Mouse (Mus musculus) embryo, embryonic 11 days (tissue): ENCODE results near the gene Fem1a.

Experiments
- DNase-seq: peaks from one replicate; pipeline ENCODE4 v3.0.0-alpha.2; 2015

The Fem1a gene

GRCm38 (mm10) chr17:56281193-56281592 lies 24.6 kb downstream of the Fem1a start:
- no peak for DNase-seq

GRCm38 (mm10) chr17:56282802-56283201 lies 26.2 kb downstream of the Fem1a start:
- DNase-seq = no peak

GRCm38 (mm10) chr17:56283316-56283715 lies 26.7 kb downstream of the Fem1a start:
- no peak for DNase-seq

GRCm38 (mm10) chr17:56285995-56286394 lies 29.4 kb downstream of the Fem1a start:
- no peak for DNase-seq

- DNase-seq = peak; percentile 26
Observed at GRCm38 (mm10) chr17:56287830-56288229, 31.2 kb downstream of the Fem1a start.

DNA sequence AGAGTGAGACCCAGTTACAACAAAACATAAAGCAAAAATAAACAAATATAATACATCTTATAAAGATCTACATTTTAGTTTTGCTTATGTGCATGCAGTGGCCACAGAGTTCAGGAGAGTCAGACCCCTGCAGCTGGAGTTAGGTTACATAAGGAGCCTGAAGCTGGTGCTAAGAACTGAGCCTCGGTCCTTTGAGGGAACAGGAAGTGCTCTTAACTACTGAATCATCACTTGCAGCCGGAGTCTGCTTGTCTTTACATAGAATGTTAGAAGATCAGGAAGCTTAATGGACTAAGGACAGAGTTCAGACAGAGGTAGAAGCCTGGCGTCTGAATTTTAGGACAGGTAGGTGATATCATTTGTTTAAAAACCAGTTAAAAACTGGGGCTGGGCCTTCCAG lies 32.3 kb downstream of the Fem1a start:
- no peak for DNase-seq

GRCm38 (mm10) chr17:56289371-56290331 lies 33.0 kb downstream of the Fem1a start:
- peak; percentile 83 for DNase-seq

GRCm38 (mm10) chr17:56290388-56291170 lies 34.0 kb downstream of the Fem1a start:
- DNase-seq = peak; percentile 94

- peak; percentile 90 for DNase-seq
Observed at GRCm38 (mm10) chr17:56291171-56291511, 34.5 kb downstream of the Fem1a start.

GRCm38 (mm10) chr17:56291826-56292475 lies 35.3 kb downstream of the Fem1a start:
- no peak for DNase-seq

DNA sequence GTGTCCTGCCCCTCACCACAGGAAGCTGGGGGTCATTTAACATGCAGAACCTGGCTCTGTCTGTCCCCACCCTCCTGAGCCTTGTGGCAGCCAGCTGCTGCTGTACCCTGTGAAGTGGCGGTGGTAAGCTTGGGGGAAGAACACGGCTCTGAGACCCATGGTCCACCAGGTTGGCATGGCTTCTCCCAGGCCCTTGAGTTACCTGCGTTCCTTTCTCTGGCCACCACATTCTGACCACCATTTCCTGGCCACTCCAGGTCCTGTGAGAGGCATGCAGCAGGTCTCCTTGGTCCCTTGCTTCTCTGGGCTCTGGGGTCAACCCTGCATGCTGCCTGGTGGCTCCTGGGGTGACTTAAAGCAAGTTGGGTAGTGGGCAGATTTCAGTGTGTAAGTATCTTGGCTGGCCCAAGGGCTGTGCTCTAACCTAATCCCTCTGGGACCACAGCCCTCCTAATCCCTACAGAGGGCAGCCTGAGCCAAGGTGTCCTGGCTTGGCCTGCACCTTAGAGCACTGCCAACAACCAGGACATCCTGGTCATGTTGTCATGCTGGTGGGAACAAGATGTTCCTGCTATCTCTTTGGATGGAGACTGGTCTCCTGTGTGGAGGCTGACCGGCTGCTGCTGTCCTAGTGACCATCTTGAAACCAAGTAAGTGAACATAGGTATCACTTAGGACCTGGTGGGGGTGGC lies 36.1 kb downstream of the Fem1a start, which contains the start of gene Plin3:
Plin3 (minus strand) TSS at position 343 of the 692 bp plus-strand sequence.
- no peak for DNase-seq

DNA sequence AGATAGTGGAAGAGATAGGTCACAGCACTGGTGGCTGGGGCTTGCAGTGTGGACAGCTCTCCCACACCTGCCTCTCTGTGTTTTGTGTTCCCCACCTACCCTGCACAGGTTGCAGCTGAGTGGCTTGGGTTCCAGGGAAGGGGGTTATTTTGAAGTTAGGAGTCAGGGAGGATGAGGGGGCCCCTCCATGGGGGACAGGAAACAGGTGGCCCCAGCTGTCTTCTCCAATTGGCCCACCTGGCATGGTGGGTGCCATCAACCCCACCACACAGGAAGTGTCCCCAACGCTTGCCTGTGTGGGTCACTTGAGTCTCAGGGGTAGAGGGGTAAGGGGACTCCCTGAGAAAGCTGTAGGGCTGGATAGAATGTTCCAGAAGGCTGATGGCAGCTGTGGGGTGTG lies 36.7 kb downstream of the Fem1a start:
- no peak for DNase-seq

GRCm38 (mm10) chr17:56294241-56294640 lies 37.6 kb downstream of the Fem1a start:
- DNase-seq = no peak

DNA sequence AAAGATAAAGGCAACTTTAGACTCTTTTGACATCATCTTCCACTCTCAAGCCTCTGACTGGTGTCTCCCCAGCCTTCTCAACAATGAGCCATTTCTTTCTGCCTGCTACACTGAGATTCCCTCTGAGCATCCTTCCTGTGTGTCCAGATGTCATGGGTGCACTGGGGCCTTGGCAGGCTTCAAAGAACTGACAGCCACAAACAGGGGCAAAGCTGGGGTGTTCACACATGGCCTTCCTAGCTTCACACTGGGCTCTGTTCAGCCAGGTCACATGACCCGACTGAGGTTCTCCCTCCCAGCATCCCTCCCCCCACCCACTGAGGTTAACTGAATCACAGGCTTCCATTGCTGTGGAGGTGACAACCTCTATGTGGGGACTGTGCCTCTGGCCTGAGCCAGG lies 39.6 kb downstream of the Fem1a start:
- DNase-seq = no peak

DNA sequence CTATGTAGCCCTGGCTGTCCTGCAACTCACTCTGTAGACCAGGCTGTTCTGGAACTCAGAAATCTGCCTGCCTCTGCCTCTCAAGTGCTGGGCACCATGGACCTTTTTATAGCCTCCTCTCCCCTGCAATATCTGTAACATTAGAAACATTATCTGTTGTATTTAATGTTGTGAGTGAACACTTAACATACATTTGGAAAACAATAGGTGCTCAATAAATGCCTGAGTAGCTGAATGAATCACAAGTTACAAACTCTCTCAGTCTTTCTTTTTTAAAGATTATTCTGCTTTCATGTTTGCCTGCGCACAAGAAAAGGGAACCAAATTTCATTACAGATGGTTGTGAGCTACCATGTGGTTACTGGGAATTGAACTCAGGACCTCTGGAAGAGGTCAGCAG lies 41.6 kb downstream of the Fem1a start:
- DNase-seq = no peak

DNA sequence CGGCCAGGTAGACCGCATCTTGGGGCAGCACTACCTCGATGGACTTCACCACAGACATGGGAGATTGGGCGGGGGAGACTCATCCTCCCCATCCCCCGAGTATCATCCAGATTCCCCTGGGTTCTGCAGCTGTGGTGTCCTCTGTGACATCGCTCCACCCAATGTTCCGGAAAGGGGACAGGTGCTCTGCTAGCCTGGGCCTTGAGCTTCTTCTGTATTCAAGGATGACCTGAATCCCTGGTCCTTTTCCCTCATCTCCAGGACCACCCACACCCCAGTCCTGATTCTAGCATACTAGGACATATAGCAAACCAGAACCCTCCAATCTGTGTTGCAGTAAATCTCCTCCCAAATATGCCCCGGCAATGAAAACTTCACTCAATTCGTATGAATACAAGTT lies 43.6 kb downstream of the Fem1a start, which contains the start of gene Arrdc5:
Arrdc5 (minus strand) TSS at position 101 of the 400 bp plus-strand sequence.
- no peak for DNase-seq

- peak; percentile 74 for DNase-seq
Observed at GRCm38 (mm10) chr17:56302363-56302996, 45.9 kb downstream of the Fem1a start.

GRCm38 (mm10) chr17:56303160-56303846 lies 46.7 kb downstream of the Fem1a start, which contains the start of gene Uhrf1:
Uhrf1 (plus strand) TSS chr17:56303321.
- DNase-seq = peak; percentile 96

DNA sequence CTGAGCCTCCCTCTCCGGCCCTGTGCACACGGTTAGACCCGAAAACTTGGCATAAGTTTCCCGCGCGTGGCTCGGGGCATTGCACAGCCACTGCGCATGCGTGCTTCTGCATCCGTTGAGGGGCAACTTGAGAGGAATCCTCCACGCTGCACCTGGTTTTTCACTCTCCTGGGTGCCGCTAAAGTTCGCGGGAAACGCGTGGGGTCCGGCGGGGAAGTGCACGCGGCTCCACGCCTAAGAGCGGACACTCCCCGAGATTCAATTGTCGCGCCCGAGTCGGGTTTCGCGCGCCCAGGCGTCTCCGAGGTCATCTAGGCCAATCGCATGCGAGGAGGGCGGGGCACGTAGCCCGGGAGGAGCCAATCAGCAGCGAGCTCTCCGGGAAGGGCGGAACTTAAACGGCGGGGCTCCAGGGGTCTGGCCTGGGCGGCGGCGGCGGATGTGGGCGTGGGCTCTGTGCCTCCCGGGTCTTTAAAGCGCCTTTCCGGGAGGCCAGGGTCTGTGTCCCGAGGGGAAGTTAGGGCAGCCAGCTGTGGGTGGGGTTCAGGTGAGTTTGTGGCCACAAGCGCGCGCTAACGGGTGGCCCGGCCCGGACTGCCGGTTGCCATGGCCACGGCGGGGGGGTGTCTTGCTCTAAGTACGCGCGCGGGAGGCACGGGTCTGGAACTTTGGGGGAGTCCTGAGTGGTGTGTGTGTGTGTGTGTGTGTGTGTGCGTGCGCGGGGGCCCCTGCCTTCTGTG lies 47.4 kb downstream of the Fem1a start:
- DNase-seq = peak; percentile 99

DNA sequence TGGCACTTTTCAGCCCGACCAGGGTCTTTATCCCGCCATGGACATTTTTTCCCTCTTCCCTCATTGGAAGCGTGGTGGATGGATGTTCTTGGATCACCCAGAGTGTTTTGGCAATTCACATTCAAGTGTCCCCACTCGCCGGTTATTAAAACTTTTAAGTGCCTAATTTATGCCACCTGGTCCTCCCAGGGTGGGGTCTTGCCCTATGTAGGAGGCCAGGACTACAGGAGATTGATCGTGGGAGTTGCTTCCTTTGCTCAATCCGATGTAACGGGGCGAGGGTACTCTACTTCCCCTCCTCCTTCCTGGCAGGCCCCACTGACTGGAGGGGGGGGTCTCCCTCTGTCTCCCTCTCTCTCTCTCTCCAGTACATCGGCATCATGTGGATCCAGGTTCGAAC lies 48.1 kb downstream of the Fem1a start:
- no peak for DNase-seq

- DNase-seq = no peak
Observed at GRCm38 (mm10) chr17:56305156-56305555, 48.5 kb downstream of the Fem1a start.
